Mouse (Mus musculus) CH12.LX (cell line): ENCODE data around the gene Hexim2. TPM values are rescaled to one million over a fixed set of nuclear protein-coding genes. Genes with fewer than 3 reads are reported as not detected.
A peak's percentile ranks its signal among the peaks of the same experiment; 100 is the strongest.

Source experiments
- DNase-seq: peaks from one replicate; pipeline ENCODE4 v3.0.0-alpha.2; 2013; ENCODE audit errors: extremely low read depth
- H3K27ac ChIP-seq: 2 replicates; pipeline ENCODE4 v1.5.1; 2012; ENCODE audit warnings: low read depth, mild to moderate bottlenecking, control low read depth, moderate library complexity; ENCODE audit not compliant: insufficient read depth
- H3K27me3 ChIP-seq: replicated peaks from 2 replicates; pipeline ENCODE3; 2012; ENCODE audit warnings: inconsistent platforms
- H3K36me3 ChIP-seq, 2 experiments: replicated peaks in 1 of 2; 2 replicates each; pipeline versions ENCODE3 to v1.6.1; 2012; ENCODE audit warnings: inconsistent platforms in 1 of 2, low read length in 1 of 2, mild to moderate bottlenecking in 1 of 2, mixed read lengths in 1 of 2, moderate library complexity in 1 of 2; ENCODE audit not compliant: control insufficient read depth in 1 of 2, insufficient read depth in 1 of 2
- H3K4me1 ChIP-seq, 2 experiments: 2 replicates each; pipeline ENCODE4 v1.6.1; 2012; ENCODE audit warnings: inconsistent platforms in 1 of 2, moderate library complexity in 1 of 2; ENCODE audit not compliant: insufficient read depth in 2 of 2, control insufficient read depth in 1 of 2
- H3K4me2 ChIP-seq: 2 replicates; pipeline ENCODE4 v1.6.1; 2012; ENCODE audit warnings: low read depth, mild to moderate bottlenecking, control low read depth; ENCODE audit not compliant: poor library complexity, insufficient read depth, severe bottlenecking
- H3K4me3 ChIP-seq, 3 experiments: fragments of 150-350 bp in 1 of 3; sonication (generic) in 1 of 3; replicated peaks in 1 of 3; 2 replicates each; pipeline versions ENCODE3 to v1.5.1; 2011 to 2012; ENCODE audit warnings: low read depth in 2 of 3, low read length in 2 of 3, mild to moderate bottlenecking in 2 of 3, moderate library complexity in 2 of 3, control low read depth in 1 of 3, improper control_type of control experiment in 1 of 3, inconsistent platforms in 1 of 3, mixed read lengths in 1 of 3; ENCODE audit not compliant: poor library complexity in 1 of 3
- H3K79me2 ChIP-seq: replicated peaks from 2 replicates; pipeline ENCODE4 v1.6.1; 2012; ENCODE audit warnings: mild to moderate bottlenecking, moderate library complexity; ENCODE audit not compliant: control insufficient read depth, poor library complexity, insufficient read depth, severe bottlenecking; ENCODE audit errors: extremely low read depth
- H3K9ac ChIP-seq: 2 replicates; pipeline ENCODE4 v1.6.1; 2012; ENCODE audit warnings: low read depth, mild to moderate bottlenecking, control low read depth, moderate library complexity; ENCODE audit not compliant: insufficient read depth
- H3K9me3 ChIP-seq: replicated peaks from 2 replicates; pipeline ENCODE3; 2012; ENCODE audit warnings: low read length, inconsistent platforms, mixed read lengths
- BHLHE40 ChIP-seq: IDR thresholded peaks from 2 replicates; pipeline ENCODE4 v1.6.1; 2011; ENCODE audit warnings: mild to moderate bottlenecking, low read depth, low read length, improper control_type of control experiment
- CHD1 ChIP-seq: IDR thresholded peaks from 2 replicates; pipeline ENCODE4 v1.6.1; 2012; ENCODE audit warnings: low read depth, low read length, improper control_type of control experiment, inconsistent platforms
- CHD2 ChIP-seq: IDR thresholded peaks from 2 replicates; pipeline ENCODE4 v1.6.1; 2011; ENCODE audit warnings: low read length, improper control_type of control experiment
- CTCF ChIP-seq, 2 experiments: IDR thresholded peaks in 1 of 2; conservative IDR thresholded peaks in 1 of 2; 2 replicates each; pipeline ENCODE4 v1.5.1; 2011 to 2012; ENCODE audit warnings: low read depth in 2 of 2, low read length in 2 of 2, improper control_type of control experiment in 1 of 2, inconsistent platforms in 1 of 2, mild to moderate bottlenecking in 1 of 2, moderate library complexity in 1 of 2
- E2F4 ChIP-seq: IDR thresholded peaks from 2 replicates; pipeline ENCODE4 v1.6.1; 2011; ENCODE audit warnings: low read depth, low read length, improper control_type of control experiment; ENCODE audit not compliant: insufficient replicate concordance
- ELF1 ChIP-seq: IDR thresholded peaks from 2 replicates; pipeline ENCODE4 v1.6.1; 2014; ENCODE audit warnings: low read depth, mild to moderate bottlenecking, inconsistent platforms, low read length, improper control_type of control experiment
- EP300 ChIP-seq: IDR thresholded peaks from 2 replicates; pipeline ENCODE4 v1.6.1; 2011; ENCODE audit warnings: low read length, improper control_type of control experiment
- ETS1 ChIP-seq: conservative IDR thresholded peaks from 2 replicates; pipeline ENCODE4 v1.6.1; 2012; ENCODE audit warnings: low read depth, mild to moderate bottlenecking, inconsistent platforms, low read length, improper control_type of control experiment, moderate library complexity
- GABPA ChIP-seq: IDR thresholded peaks from 2 replicates; pipeline ENCODE4 v1.6.1; 2012; ENCODE audit warnings: low read depth, low read length, improper control_type of control experiment, inconsistent platforms; ENCODE audit not compliant: insufficient replicate concordance
- HCFC1 ChIP-seq: IDR thresholded peaks from 2 replicates; pipeline ENCODE4 v1.6.1; 2012; ENCODE audit warnings: low read depth, mild to moderate bottlenecking, inconsistent platforms, low read length, improper control_type of control experiment
- IRF4 ChIP-seq: IDR thresholded peaks from 2 replicates; pipeline ENCODE4 v1.6.1; 2014; ENCODE audit warnings: low read depth, mild to moderate bottlenecking, inconsistent platforms, low read length, improper control_type of control experiment
- JUN ChIP-seq: IDR thresholded peaks from 2 replicates; pipeline ENCODE4 v1.6.1; 2011; ENCODE audit warnings: low read depth, mild to moderate bottlenecking, low read length, improper control_type of control experiment, moderate library complexity; ENCODE audit not compliant: insufficient read depth
- JUND ChIP-seq: conservative IDR thresholded peaks from 2 replicates; pipeline ENCODE4 v1.6.1; 2011; ENCODE audit warnings: low read depth, low read length, improper control_type of control experiment
- KAT2A ChIP-seq: IDR thresholded peaks from 2 replicates; pipeline ENCODE4 v1.6.1; 2012; ENCODE audit warnings: low read length, improper control_type of control experiment, inconsistent platforms; ENCODE audit not compliant: insufficient replicate concordance
- MAFK ChIP-seq: IDR thresholded peaks from 2 replicates; pipeline ENCODE4 v1.6.1; 2011; ENCODE audit warnings: low read length, improper control_type of control experiment; ENCODE audit not compliant: insufficient replicate concordance
- MAX ChIP-seq: IDR thresholded peaks from 2 replicates; pipeline ENCODE4 v1.6.1; 2011; ENCODE audit warnings: low read length, improper control_type of control experiment
- MAZ ChIP-seq: IDR thresholded peaks from 2 replicates; pipeline ENCODE4 v1.6.1; 2012; ENCODE audit warnings: low read depth, mild to moderate bottlenecking, inconsistent platforms, low read length, improper control_type of control experiment, moderate library complexity
- MEF2A ChIP-seq: IDR thresholded peaks from 2 replicates; pipeline ENCODE4 v1.6.1; 2014; ENCODE audit warnings: low read depth, mild to moderate bottlenecking, inconsistent platforms, low read length, improper control_type of control experiment, borderline replicate concordance
- MXI1 ChIP-seq: IDR thresholded peaks from 2 replicates; pipeline ENCODE4 v1.6.1; 2011; ENCODE audit warnings: mild to moderate bottlenecking, low read depth, low read length, improper control_type of control experiment
- MYC ChIP-seq: IDR thresholded peaks from 2 replicates; pipeline ENCODE4 v1.6.1; 2011; ENCODE audit warnings: low read depth, mild to moderate bottlenecking, improper control_type of control experiment, low read length
- NELFE ChIP-seq: IDR thresholded peaks from 2 replicates; pipeline ENCODE4 v1.6.1; 2011; ENCODE audit warnings: low read depth, low read length, improper control_type of control experiment
- NRF1 ChIP-seq: IDR thresholded peaks from 2 replicates; pipeline ENCODE4 v1.6.1; 2014; ENCODE audit warnings: low read depth, mild to moderate bottlenecking, inconsistent platforms, low read length, improper control_type of control experiment, moderate library complexity
- PAX5 ChIP-seq: IDR thresholded peaks from 2 replicates; pipeline ENCODE4 v1.6.1; 2012; ENCODE audit warnings: low read length, inconsistent platforms, mixed read lengths
- POLR2A ChIP-seq: IDR thresholded peaks from 2 replicates; pipeline ENCODE4 v1.6.1; 2011; ENCODE audit warnings: low read depth, mild to moderate bottlenecking, improper control_type of control experiment, low read length
- POLR2AphosphoS2 ChIP-seq: IDR thresholded peaks from 2 replicates; pipeline ENCODE4 v1.6.1; 2011; ENCODE audit warnings: low read depth, low read length, improper control_type of control experiment
- RAD21 ChIP-seq: IDR thresholded peaks from 2 replicates; pipeline ENCODE4 v1.6.1; 2011; ENCODE audit warnings: low read depth, mild to moderate bottlenecking, low read length, improper control_type of control experiment, moderate library complexity
- RCOR1 ChIP-seq: conservative IDR thresholded peaks from 2 replicates; pipeline ENCODE4 v1.6.1; 2012; ENCODE audit warnings: low read depth, mild to moderate bottlenecking, inconsistent platforms, low read length, improper control_type of control experiment
- SIN3A ChIP-seq: IDR thresholded peaks from 2 replicates; pipeline ENCODE4 v1.6.1; 2012; ENCODE audit warnings: low read length, improper control_type of control experiment, inconsistent platforms
- SMC3 ChIP-seq: IDR thresholded peaks from 2 replicates; pipeline ENCODE4 v1.6.1; 2011; ENCODE audit warnings: low read depth, low read length, improper control_type of control experiment
- TBP ChIP-seq: conservative IDR thresholded peaks from 2 replicates; pipeline ENCODE4 v1.6.1; 2011; ENCODE audit warnings: low read depth, low read length, improper control_type of control experiment
- TCF12 ChIP-seq: IDR thresholded peaks from 2 replicates; pipeline ENCODE4 v1.6.1; 2014; ENCODE audit warnings: low read depth, mild to moderate bottlenecking, inconsistent platforms, low read length, improper control_type of control experiment
- UBTF ChIP-seq: IDR thresholded peaks from 2 replicates; pipeline ENCODE4 v1.6.1; 2012; ENCODE audit warnings: low read depth, mild to moderate bottlenecking, inconsistent platforms, low read length, improper control_type of control experiment, moderate library complexity
- USF1 ChIP-seq: IDR thresholded peaks from 2 replicates; pipeline ENCODE4 v1.6.1; 2014; ENCODE audit warnings: low read depth, mild to moderate bottlenecking, inconsistent platforms, low read length, improper control_type of control experiment
- USF2 ChIP-seq: conservative IDR thresholded peaks from 2 replicates; pipeline ENCODE4 v1.6.1; 2011; ENCODE audit warnings: low read depth, low read length, improper control_type of control experiment
- ZC3H11A ChIP-seq: IDR thresholded peaks from 2 replicates; pipeline ENCODE4 v1.6.1; 2012; ENCODE audit warnings: low read depth, mild to moderate bottlenecking, inconsistent platforms, low read length, improper control_type of control experiment
- ZKSCAN1 ChIP-seq: IDR thresholded peaks from 2 replicates; pipeline ENCODE4 v1.6.1; 2012; ENCODE audit warnings: low read depth, inconsistent platforms, low read length, improper control_type of control experiment, borderline replicate concordance
- ZMIZ1 ChIP-seq: IDR thresholded peaks from 2 replicates; pipeline ENCODE4 v1.6.1; 2012; ENCODE audit warnings: low read depth, mild to moderate bottlenecking, inconsistent platforms, low read length, improper control_type of control experiment
- ZNF384 ChIP-seq: IDR thresholded peaks from 2 replicates; pipeline ENCODE4 v1.6.1; 2012; ENCODE audit warnings: low read depth, low read length, improper control_type of control experiment, inconsistent platforms
- dilution Hi-C: fragments of 300-500 bp; cut with MboI; formaldehyde crosslinking; loops from 2 replicates; pipeline ENCODE4 v1.14.3; 2020; ENCODE audit warnings: low sequenced_read_pairs; ENCODE audit not compliant: extremely low pct_unique_long_range_greater_than_20kb, extremely low pct_ligation_motif_present
- in situ Hi-C: fragments of 300-500 bp; cut with MboI; formaldehyde crosslinking; loops from 3 replicates; pipeline ENCODE4 v1.14.3; 2019; ENCODE audit warnings: low sequenced_read_pairs, low pct_ligation_motif_present, low pct_unique_long_range_greater_than_20kb, mixed read lengths
- polyA plus RNA-seq: library from polyadenylated mRNA; unstranded; fragments of >175 nt; gene quantifications from 2 replicates; pipeline ENCODE4 v1.2.1, GENCODE M21; 2012; ENCODE audit warnings: low read depth; ENCODE audit not compliant: insufficient read length
- total RNA-seq, 2 experiments: library from RNA; depleted of rRNA; stranded (reverse); fragments of 300-350 nt in 1 of 2; fragments of >200 nt in 1 of 2; gene quantifications; 2 replicates each; pipeline ENCODE4 v1.2.3; 2012 to 2014

The Hexim2 gene
- total and polyA plus RNA-seq, 3 experiments = 27.0 to 33.3 (median 28.8) TPM

DNA sequence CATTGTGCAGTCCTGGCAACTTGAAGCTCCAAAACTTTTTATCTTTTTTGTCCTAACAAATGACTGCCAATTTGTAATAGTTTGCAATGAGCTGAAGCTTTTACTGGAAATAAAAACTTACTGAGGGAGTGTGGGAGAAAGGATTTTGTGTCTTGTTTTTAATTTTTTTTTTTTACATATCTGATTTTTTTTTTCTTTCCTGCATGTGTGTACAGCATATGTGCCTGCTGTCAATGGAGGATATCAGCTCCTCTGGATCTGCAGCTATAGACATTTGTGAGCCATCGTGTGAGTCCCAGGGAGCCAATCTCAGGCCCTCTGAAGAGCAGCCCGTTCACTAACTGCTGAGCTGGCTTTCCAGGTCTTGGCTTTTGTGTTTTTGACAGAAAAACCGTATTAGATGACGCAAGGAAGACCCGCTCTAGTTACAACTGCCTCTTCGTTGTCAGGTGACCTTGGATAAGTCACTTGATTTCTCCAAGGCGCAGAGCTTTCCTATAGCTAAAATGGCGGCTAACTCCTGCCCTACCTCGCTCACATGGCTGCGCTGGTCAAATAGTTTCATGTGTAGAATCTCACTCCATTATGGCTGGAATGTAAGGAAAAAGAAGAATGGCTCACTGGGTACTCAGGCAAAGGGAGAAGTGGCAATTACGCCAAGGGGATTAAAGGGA, 17.8 kb upstream of the Hexim2 start:
- dilution Hi-C loops = no loop called here
- Histone ChIP-seq H3K27me3 (no peaks in the 10 kb centered on the region), H3K27ac (peak overlapping the region; percentile 95), H3K9ac (peak overlapping the region; percentile 95), H3K9me3 (no peaks in the 10 kb centered on the region), H3K79me2 (peaks cover 22% of the 10 kb centered on the region), H3K4me1 (peaks cover 6 to 26% of the 10 kb centered on the region in 2 experiments; a peak in 3 of 4 replicates), H3K36me3 (peaks cover 11 to 44% of the 10 kb centered on the region in 2 experiments), H3K4me3 (peak overlapping the region; percentile 74 to 84 (median 82)), H3K4me2 (peak overlapping the region; percentile 74)
- DNase-seq = peak; percentile 89
- TF ChIP-seq UBTF (no peak), POLR2A (peak; percentile 34; the same call in 1 of the 2 replicates), HCFC1 (peak; percentile 59), CHD2 (peak; percentile 47; the same call in 1 of the 2 replicates), PAX5 (no peak), IRF4 (no peak), MAX (peak; percentile 71; the same call in 1 of the 2 replicates), ZKSCAN1 (no peak), BHLHE40 (peak; percentile 84), JUN (peak; percentile 4; the same call in 1 of the 2 replicates), MEF2A (peak; percentile 46; the same call in 1 of the 2 replicates), SIN3A (peak; percentile 85; the same call in 1 of the 2 replicates), ELF1 (no peak), TBP (peak; percentile 31; the same call in 1 of the 2 replicates), ETS1 (peak; percentile 58; the same call in 1 of the 2 replicates), NELFE (peak; percentile 60; the same call in 1 of the 2 replicates), E2F4 (no peak), SMC3 (peak; percentile 19; the same call in 1 of the 2 replicates), KAT2A (no peak), EP300 (no peak; the same call in 1 of the 2 replicates), ZC3H11A (no peak; the same call in 1 of the 2 replicates), ZMIZ1 (no peak), CTCF (conservative IDR thresholded peaks at IDR 0.05 in 1 of 2, IDR thresholded peaks at IDR 0.05 in 1 of 2; ENCODE audit: low read depth in 2 of 2, low read length in 2 of 2) (no peak), TCF12 (0 out of 2 replicates have a peak, but pooled peaks have one; percentile 39), MAZ (no peak), MYC (peak; percentile 93), USF2 (peak; percentile 58), MXI1 (peak; percentile 37), POLR2AphosphoS2 (peak; percentile 84), USF1 (peak; percentile 70), GABPA (no peak), JUND (no peak), NRF1 (peak; percentile 59), MAFK (peak; percentile 90), RCOR1 (0 out of 2 replicates have a peak, but pooled peaks have one; percentile 57), RAD21 (no peak), CHD1 (peak; percentile 42), ZNF384 (peak; percentile 64)
- in situ Hi-C loops = no loop called here
